Mouse (Mus musculus) heart, postnatal 0 days (tissue): ENCODE measurements at regions not wholly inside any gene's neighbourhood (a gene's known extent, or its start where the extent isn't known, plus 50 kb on each side); places are given as distances from the start of the nearest gene placed in this dataset.

Source experiments
- CTCF ChIP-seq: IDR thresholded peaks from 2 replicates; pipeline ENCODE4 v1.5.1; 2016; ENCODE audit warnings: antibody characterized with exemption, control low read depth, low read depth
- EP300 ChIP-seq: IDR thresholded peaks from 2 replicates; pipeline ENCODE4 v1.6.1; 2016; ENCODE audit warnings: antibody characterized with exemption, low read depth

DNA sequence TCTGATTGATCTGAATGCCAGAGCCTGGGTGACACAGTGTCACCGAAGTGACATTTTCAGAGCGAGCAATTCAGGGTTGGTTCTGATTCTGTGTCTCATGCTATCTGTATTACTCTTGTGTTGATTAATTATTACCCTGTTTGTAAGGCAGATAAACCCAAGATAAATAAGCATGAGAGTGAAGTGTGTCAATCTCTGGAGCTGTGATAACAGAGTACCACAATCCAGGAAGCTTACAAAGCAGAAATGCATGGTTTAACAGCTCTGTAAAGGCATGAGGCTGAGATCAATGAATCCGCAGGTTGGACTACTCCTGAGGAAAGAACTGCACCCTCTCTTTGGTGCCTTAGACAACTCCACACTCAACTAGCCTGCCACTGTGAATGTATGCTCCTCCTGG, 218.5 kb upstream of the Tle4 start:
- TF ChIP-seq CTCF, result no peak
- TF ChIP-seq EP300, result no peak
